Mouse (Mus musculus): ENCODE measurements around the gene Tor1a.
"Not testable (repeated sequence)": the region's sequence is repeated elsewhere in the genome, so short reads cannot be mapped to it uniquely, and the experiment has no call there.

Gene Tor1a

GRCm38 (mm10) chr2:30917649-30918048 lies 50.1 kb downstream of the Tor1a start:
- no peak for DNase-seq

GRCm38 (mm10) chr2:30915933-30916332 lies 51.8 kb downstream of the Tor1a start:
- not testable (repeated sequence) for DNase-seq

DNA sequence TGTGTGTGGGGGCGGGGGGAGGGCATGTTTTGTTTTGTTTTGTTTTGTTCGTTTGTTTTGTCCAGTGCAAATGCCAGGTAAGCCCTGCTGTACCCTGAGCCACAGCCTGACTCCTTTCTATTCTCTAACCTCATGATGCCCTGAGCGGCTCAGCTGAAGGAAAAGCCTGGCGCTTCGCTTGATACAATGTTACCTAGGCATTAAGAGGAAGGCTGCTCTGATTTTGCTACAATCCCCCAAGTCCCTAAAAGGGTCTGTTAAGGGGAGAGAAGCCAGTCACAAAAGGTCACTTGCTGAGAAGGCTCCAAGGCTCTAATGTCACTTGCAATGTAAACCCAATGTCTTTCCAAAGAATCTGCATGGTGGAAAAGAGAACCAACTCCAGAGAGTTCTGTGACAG lies 52.4 kb downstream of the Tor1a start:
- no peak for DNase-seq

DNA sequence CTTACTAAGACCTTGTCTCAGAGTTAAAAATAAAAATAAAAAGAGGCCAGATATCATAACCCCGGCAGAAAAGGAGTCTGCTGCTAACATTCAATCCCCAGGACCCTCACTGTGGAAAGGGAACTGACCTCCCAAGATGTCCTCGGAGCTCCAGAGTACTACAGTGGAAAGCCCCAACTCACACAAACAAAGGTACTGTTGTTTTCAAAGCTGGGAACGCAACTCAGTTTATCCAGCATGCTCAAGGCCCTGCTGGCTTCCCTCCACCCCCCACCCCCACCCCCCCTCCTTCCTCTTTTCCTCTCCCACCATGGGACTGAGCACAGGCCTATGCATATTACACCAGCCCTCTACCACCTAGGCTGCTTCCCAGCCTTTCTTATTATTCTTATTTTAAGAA lies 52.9 kb downstream of the Tor1a start:
- DNase-seq = no peak

GRCm38 (mm10) chr2:30913022-30913421 lies 54.7 kb downstream of the Tor1a start:
- no peak for DNase-seq

DNA sequence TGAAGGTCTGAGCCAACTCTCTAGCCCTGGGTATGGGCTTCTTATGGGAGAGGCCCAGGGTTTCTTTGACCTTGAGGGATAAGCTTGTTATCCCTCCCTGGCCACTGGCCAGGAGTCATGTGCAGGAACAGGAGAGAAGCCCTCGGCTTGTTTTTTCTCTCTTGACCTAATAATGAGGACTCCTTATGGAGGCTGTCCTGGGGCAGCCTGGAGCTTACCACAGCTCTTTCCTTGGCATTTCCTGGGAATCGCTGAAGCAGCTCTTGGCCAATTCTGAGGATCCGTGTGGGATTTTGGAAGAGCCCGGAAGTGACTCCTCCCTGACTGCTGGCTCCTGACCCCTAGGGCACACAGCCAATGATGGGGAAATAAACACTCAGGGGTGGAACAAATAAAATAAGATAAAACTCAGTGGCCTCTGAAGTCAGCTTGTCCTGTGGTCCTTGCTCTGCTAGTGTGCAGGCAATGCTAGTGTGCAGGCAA lies 55.4 kb downstream of the Tor1a start:
- no peak for DNase-seq
